Mouse (Mus musculus): ENCODE data around the gene Hspa1a.
"Not testable (repeated sequence)": the region's sequence is repeated elsewhere in the genome, so short reads cannot be mapped to it uniquely, and the experiment has no call there.

DNA sequence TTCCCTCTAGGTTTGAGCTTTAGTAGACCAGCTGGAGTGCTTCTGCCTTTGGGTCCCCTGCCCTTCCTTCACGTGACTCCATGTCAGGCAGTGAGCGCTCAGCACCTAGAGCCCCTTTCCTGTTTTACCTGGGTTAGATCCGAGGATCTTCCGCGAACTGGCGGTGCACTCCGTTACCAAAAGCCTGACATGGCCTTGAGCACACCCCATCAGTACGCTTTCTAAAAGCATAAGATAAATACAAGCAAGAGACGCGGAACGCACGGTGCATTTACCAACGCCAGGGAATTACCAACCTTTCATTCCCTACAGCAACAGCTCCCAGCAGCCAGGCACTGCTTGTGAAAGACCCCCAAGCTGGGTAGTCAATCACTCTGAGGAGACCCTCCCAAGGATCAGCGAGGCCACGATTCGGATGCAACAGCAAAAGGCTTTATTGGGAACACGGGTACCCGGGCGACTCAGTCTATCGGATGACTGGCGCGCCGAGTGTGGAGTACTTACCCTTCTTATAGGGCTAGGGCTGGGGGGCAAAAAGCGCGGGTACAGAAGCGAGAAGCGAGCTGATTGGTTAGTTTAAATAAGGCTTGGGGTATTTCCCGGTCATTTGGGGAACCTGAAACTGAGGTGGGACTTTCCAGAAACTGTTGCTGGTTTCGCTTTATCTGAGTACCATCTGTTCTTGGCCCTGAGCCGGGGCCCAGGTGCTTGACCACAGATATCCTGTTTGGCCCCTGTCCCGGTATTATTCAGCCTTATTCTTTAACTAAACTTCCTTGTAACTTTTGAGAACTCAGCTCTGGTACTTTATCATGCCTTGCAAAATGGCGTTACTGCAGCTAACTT is 28.1 kb upstream of the Hspa1a start:
- TF ChIP-seq POLR2A (IDR thresholded peaks at IDR 0.05; ENCODE audit: insufficient read length, low read depth), result peak; percentile 33
- not testable (repeated sequence) for TF ChIP-seq POLR2AphosphoS2 (IDR thresholded peaks at IDR 0.05; ENCODE audit: insufficient read length, low read depth); MAX (IDR thresholded peaks at IDR 0.05; ENCODE audit: low read depth)
